Mouse (Mus musculus) bone marrow, adult 2 months (tissue): ENCODE measurements around the gene Gdpd5. TPM values are rescaled to one million over a fixed set of nuclear protein-coding genes. Genes with fewer than 3 reads are reported as not detected.

Source experiments
- H3K27ac ChIP-seq: fragments of 200-500 bp; 2 replicates; pipeline ENCODE4 v1.5.1; 2012; ENCODE audit warnings: low read depth, mild to moderate bottlenecking, control low read depth, inconsistent platforms, low read length; ENCODE audit not compliant: control insufficient read depth, poor library complexity, insufficient read depth
- H3K4me1 ChIP-seq: fragments of 200-500 bp; 2 replicates; pipeline ENCODE4 v1.6.1; 2011; ENCODE audit warnings: low read length; ENCODE audit not compliant: control insufficient read depth, insufficient read depth
- H3K4me3 ChIP-seq: fragments of 200-500 bp; replicated peaks from 2 replicates; pipeline ENCODE3; 2011; ENCODE audit warnings: mild to moderate bottlenecking, low read depth, low read length, control low read depth; ENCODE audit not compliant: control insufficient read depth
- CTCF ChIP-seq: fragments of 200-500 bp; IDR thresholded peaks from 2 replicates; pipeline ENCODE4 v1.5.1; 2011; ENCODE audit warnings: low read length, control low read depth; ENCODE audit not compliant: control insufficient read depth, insufficient read depth
- POLR2A ChIP-seq: fragments of 200-500 bp; IDR thresholded peaks from 2 replicates; pipeline ENCODE4 v1.6.1; 2011; ENCODE audit warnings: low read depth, mild to moderate bottlenecking, control low read depth, low read length, borderline replicate concordance; ENCODE audit not compliant: control insufficient read depth
- WGBS: fragments of 180-500 bp; shearing (Covaris S2); methylation state at CpG from one replicate; pipeline ENCODE4 v1.1.7; 2018; 5-methylcytosine and 5-hydroxymethylcytosine counted together
- polyA plus RNA-seq: library from polyadenylated mRNA; stranded (reverse); fragments of >200 nt; gene quantifications from 2 replicates; pipeline ENCODE4 v1.2.4, GENCODE M21; 2011; ENCODE audit warnings: low replicate concordance; ENCODE audit not compliant: missing spikeins, insufficient read depth, insufficient read length

The Gdpd5 gene
- polyA plus RNA-seq, 1 experiment, result 1.5 TPM

DNA sequence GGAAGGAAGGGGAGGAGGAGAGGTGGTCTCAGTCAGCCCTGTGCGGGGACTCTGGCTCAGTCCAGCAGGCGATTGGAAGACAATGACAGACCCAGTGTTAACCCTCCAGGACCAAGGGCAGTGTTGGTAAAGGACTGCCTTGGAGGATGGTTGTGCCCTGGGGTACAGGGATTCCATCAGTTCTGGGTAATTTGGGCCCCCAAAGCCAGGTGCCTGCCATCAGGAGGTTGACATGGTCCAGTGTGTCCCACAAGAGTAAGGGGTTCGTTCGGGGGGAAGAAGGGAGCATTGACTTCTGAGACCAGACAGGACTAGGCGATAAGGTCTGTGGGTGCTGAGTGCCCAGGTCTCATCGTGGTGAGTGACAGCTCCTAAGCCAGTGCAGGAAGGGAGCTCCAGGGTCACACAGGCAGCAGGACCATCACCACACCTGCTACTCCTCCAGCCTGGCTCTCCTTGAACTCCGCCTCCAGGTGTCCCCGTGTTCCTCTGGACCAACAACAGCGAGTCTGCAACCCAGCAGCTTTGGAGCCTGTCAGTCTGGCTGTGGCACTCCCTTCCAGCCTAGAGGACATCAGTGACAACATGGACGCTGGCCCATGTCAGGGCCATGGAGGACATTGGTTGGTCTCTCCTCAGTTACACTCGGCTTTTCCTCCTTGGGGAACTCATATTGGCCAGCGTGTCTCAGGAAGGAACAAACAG is 23.0 kb downstream of the Gdpd5 start:
- no peak for TF ChIP-seq POLR2A
- TF ChIP-seq CTCF, result no peak
- WGBS, result 81% methylated on average over 12 of the region's 12 CpGs
- H3K4me1 ChIP-seq, result peaks cover 6% of the 10 kb centered on the region

DNA sequence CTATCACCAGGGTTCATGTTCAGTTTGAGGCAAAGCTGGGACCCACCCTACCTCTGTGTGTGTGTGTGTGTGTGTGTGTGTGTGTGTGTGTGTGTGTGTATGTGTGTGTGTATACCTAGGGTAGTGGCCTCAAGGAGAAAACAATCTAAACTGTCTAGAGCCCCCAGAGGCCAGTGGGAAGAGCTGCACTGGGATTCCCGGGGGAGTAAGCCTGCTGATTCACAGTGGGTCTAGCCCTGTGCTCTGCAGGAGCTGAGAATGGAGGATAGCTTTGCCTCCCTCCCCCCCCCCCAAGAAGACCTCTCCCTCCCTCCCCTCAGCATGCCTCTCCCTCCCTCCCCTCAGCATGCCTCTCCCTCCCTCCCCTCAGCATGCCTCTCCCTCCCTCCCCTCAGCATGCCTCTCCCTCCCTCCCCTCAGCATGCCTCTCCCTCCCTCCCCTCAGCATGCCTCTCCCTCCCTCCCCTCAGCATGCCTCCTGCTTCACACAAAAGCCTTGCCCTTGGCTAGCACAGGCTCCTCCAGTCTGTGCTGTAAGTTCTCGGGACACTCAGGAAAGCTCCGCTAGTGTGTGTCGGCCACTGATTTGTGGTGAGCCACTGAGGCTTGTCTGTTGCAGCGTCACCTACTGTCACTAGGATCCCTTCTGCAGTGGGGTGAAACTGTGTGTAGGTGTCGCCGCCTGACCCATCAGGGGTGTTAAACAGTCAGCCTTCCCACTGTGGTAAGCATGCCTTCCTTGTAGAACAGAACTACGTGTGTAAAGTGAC is 24.4 kb downstream of the Gdpd5 start:
- no peak overlapping the region for H3K4me3 ChIP-seq
- no peak overlapping the region for H3K27ac ChIP-seq
- H3K4me1 ChIP-seq, result peaks cover 6% of the 10 kb centered on the region
- no peak for TF ChIP-seq POLR2A
- TF ChIP-seq CTCF, result no peak
- 67% methylated on average over 8 of the region's 8 CpGs for WGBS

More for the DNA sequence above, 23.0 kb downstream of the Gdpd5 start:
- Histone ChIP-seq H3K4me3 (no peak overlapping the region), H3K27ac (no peak overlapping the region)

DNA sequence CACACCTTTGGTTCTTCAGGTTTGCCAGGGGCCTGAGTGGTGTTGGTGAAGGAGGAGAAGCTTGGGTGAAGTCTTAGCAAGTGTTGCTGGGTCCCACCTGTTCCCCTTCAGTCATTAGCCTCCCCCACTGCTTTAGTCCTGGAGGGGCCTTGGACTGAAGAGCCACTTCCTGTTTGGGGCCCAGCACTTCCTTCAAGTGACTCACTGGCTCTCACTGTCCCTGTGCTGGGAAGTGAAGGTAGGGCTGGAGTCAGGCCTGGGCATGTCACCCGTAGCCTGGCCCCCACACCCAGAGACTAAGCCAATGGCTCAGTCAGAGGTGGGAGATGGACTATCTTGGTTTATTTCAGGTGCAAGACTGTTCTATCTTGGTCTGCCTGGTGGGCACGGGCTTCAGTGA is 26.4 kb downstream of the Gdpd5 start:
- WGBS, result 42% methylated on average over 2 of the region's 2 CpGs
- no peak overlapping the region; the same call in 1 of the 2 replicates for H3K27ac ChIP-seq
- H3K4me1 ChIP-seq, result peaks cover 6% of the 10 kb centered on the region
- TF ChIP-seq POLR2A (no peak), CTCF (no peak)
- no peak overlapping the region for H3K4me3 ChIP-seq

DNA sequence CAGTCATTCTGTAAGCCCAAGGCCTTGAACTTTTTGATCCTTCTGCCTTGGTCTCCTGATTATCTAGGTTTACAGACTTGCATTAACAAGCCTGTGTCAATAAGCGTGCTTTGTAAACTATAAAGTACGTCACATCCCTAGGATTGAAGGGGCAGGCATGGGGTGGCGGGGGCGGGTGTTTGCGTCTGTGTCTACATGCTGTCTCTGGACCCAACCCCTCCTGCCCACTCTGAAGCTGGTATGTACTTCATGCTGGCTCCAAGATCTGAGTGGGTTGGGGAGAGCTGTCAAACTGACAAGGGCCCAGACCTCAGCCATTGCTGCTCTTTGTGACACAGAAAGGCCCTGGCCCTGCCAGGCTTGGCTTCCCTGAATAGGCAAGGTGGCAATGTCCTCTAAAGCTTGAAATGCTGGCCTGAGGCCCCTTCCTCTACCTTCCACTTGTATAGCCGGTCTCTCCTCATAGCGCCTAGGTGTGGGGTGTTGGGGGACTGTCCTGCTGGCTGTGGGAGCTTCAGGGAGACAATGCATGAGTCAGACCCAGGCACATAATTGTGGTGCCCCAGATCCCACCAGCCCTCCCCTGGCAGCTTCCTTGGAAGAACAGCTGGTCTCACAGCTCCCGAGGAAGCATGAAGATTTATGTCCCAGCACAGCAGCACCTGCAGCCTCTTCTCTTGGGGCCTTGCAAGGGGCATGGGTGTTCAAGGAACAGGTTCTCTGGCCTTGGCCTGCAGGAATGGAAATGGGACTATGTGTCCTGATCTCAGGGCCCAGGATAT is 28.4 kb downstream of the Gdpd5 start:
- Histone ChIP-seq H3K4me3 (no peak overlapping the region), H3K27ac (no peak overlapping the region), H3K4me1 (peaks cover 6% of the 10 kb centered on the region)
- WGBS, result 82% methylated on average over 8 of the region's 8 CpGs
- TF ChIP-seq POLR2A (no peak), CTCF (no peak)

DNA sequence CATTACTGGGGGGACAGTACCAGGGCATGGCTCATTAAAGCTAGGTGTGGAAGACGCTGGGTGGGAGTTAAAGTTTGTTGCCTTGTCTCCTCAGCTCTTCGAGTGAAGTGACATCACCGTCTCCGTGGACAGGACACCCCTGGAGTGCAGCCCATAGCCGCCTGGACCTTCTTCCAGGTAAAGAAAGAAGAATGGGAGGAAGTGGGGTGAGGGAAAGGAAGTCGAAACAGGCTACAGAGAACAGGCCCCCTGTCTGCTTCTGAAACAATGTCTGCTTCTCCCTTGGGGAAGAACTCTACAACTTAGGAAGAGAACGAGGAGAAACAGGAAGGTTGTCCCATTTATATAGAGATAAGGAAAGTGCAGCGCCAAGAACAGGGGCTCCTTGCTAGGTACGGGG is 29.1 kb downstream of the Gdpd5 start:
- Histone ChIP-seq H3K4me1 (peaks cover 6% of the 10 kb centered on the region), H3K4me3 (no peak overlapping the region), H3K27ac (no peak overlapping the region)
- WGBS, result 55% methylated on average over 9 of the region's 9 CpGs
- TF ChIP-seq CTCF, result no peak
- no peak for TF ChIP-seq POLR2A

DNA sequence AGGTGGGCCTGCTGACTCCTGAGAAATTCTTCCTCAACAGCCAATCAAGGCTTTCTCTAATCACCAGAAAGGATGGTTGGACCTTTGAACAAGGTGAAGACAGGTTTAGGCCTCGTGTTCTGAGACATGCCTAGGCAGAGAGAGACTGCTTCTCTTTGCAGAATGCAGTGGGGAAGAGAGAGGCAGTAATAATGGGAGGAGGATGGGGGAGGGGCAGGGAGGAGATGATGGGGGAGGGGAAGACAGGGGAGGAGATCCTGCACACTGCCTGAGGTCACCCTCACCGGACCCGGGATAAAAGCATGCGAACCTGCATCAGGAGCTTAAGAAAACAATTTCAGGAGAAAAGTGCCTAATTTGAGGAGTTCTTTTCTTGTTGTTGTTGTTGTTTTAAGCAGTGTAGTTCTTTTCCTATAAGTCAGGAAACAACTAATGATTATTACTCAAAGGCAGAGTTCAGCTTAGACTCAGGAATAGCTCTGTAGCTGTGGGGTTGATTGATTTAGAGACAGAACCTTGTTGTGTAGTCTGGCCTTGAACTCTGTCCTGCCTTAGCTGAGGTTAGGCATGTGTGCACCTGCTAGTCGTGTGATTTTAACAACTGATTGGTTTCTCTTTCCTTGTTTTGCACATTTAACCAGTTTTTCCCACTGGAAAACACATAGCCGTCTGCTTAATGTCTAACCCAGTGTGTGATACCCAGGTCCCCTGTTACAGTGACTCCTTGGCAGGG is 30.0 kb downstream of the Gdpd5 start:
- TF ChIP-seq CTCF, result no peak
- TF ChIP-seq POLR2A, result no peak
- 70% methylated on average over 6 of the region's 6 CpGs for WGBS
- Histone ChIP-seq H3K4me1 (peaks cover 6% of the 10 kb centered on the region), H3K4me3 (no peak overlapping the region), H3K27ac (no peak overlapping the region)

DNA sequence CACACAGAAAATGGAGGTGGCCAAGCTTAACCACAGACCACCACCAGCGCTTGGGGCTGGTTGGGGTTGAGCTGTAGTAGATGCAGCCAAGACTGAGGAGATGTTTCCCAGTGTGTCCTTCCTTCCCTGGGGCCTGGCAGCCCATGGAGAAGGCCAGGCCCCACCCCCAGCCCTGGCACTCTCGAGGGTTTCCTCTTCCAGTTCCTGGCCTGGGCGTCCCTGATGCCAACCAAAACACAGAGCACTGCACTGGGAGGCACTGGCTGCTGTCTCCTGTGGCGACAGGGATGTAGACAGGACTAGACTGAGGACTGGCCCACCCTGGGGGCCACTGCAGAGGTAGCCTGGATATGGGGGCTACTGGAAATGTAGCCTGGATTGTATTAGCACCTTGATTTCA is 33.8 kb downstream of the Gdpd5 start:
- Histone ChIP-seq H3K4me3 (no peak overlapping the region), H3K27ac (no peak overlapping the region), H3K4me1 (no peaks in the 10 kb centered on the region)
- no peak for TF ChIP-seq POLR2A
- TF ChIP-seq CTCF, result no peak
- 31% methylated on average over 4 of the region's 4 CpGs for WGBS

DNA sequence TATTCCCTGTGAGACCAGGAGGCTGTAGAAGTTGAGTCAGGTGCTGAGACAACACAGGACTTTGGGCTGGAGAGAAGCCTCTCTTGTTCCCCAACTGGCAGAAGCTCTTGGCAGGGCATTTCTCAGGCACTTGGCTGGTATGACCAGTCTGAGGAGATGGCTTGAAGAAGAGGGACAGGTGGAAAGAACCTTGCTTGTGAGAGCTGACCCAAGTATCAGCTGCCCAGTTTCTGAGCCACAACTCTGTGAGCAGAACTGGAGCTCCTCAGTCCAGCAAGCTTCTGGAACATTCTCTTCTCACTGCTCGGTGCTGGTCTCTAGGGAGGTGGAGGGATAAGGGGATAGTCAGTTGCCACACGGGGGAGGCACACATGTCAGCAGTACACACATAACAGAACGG is 38.1 kb downstream of the Gdpd5 start:
- no peak overlapping the region for H3K4me3 ChIP-seq
- no peaks in the 10 kb centered on the region for H3K4me1 ChIP-seq
- no peak overlapping the region for H3K27ac ChIP-seq
- 69% methylated on average over 3 of the region's 3 CpGs for WGBS
- TF ChIP-seq POLR2A (no peak), CTCF (no peak)
